Mouse (Mus musculus): ENCODE measurements around the gene Pla2g4d. TPM values are rescaled to one million over a fixed set of nuclear protein-coding genes. Genes with fewer than 3 reads are reported as not detected.

Gene Pla2g4d
- polyA plus RNA-seq, 1 experiment from 2014 or later, result not detected

- DNase-seq, result no peak
- no peak for ATAC-seq
- H3K4me3 ChIP-seq (ENCODE audit: low read depth, low read length), result no peak overlapping the region
- no peak overlapping the region for H3K4me2 ChIP-seq (ENCODE audit: low read depth, low read length)
- H3K36me3 ChIP-seq (replicated peaks; ENCODE audit: insufficient read depth, low read length), result no peaks in the 10 kb centered on the region
- no peak overlapping the region for H3K9ac ChIP-seq (replicated peaks)
- no peaks in the 10 kb centered on the region for H3K9me3 ChIP-seq (ENCODE audit: low read length)
- no peak overlapping the region for H3K27ac ChIP-seq (ENCODE audit: low read depth)
- no peaks in the 10 kb centered on the region for H3K27me3 ChIP-seq (ENCODE audit: insufficient read depth, low read length)
- WGBS (ENCODE audit: insufficient replicate concordance), result 42% methylated on average over 4 of the region's 4 CpGs
- H3K4me1 ChIP-seq (ENCODE audit: insufficient read depth), result no peaks in the 10 kb centered on the region
- TF ChIP-seq EP300 (IDR thresholded peaks at IDR 0.05; ENCODE audit: low read depth), result no peak
- no peak for TF ChIP-seq CTCF (IDR thresholded peaks at IDR 0.05; ENCODE audit: low read depth)
Observed at GRCm38 (mm10) chr2:120285639-120286038, 3.4 kb downstream of the Pla2g4d start.

- TF ChIP-seq EP300 (IDR thresholded peaks at IDR 0.05; ENCODE audit: low read depth) (peak; percentile 61), CTCF (IDR thresholded peaks at IDR 0.05; ENCODE audit: low read depth) (peak; percentile 22; the same call in 1 of the 2 replicates)
- Histone ChIP-seq H3K4me2 (ENCODE audit: low read depth, low read length) (no peak overlapping the region), H3K4me3 (ENCODE audit: low read depth, low read length) (no peak overlapping the region), H3K27ac (ENCODE audit: low read depth) (no peak overlapping the region), H3K36me3 (replicated peaks; ENCODE audit: insufficient read depth, low read length) (no peaks in the 10 kb centered on the region), H3K9ac (replicated peaks) (no peak overlapping the region), H3K4me1 (ENCODE audit: insufficient read depth) (no peaks in the 10 kb centered on the region), H3K27me3 (ENCODE audit: insufficient read depth, low read length) (no peaks in the 10 kb centered on the region), H3K9me3 (ENCODE audit: low read length) (no peaks in the 10 kb centered on the region)
- ATAC-seq, result peak; percentile 93
- DNase-seq, result peak; percentile 51
Observed at GRCm38 (mm10) chr2:120284705-120285104, 4.3 kb downstream of the Pla2g4d start.

GRCm38 (mm10) chr2:120284094-120284493 is 4.9 kb downstream of the Pla2g4d start:
- TF ChIP-seq EP300 (IDR thresholded peaks at IDR 0.05; ENCODE audit: low read depth) (no peak), CTCF (IDR thresholded peaks at IDR 0.05; ENCODE audit: low read depth) (no peak)
- Histone ChIP-seq H3K9ac (replicated peaks) (no peak overlapping the region), H3K27me3 (ENCODE audit: insufficient read depth, low read length) (no peaks in the 10 kb centered on the region), H3K9me3 (ENCODE audit: low read length) (no peaks in the 10 kb centered on the region), H3K27ac (ENCODE audit: low read depth) (no peak overlapping the region), H3K4me1 (ENCODE audit: insufficient read depth) (no peaks in the 10 kb centered on the region), H3K4me2 (ENCODE audit: low read depth, low read length) (no peak overlapping the region), H3K4me3 (ENCODE audit: low read depth, low read length) (no peak overlapping the region), H3K36me3 (replicated peaks; ENCODE audit: insufficient read depth, low read length) (no peaks in the 10 kb centered on the region)
- no peak for DNase-seq
- WGBS (ENCODE audit: insufficient replicate concordance), result 79% methylated on average over 5 of the region's 5 CpGs
- ATAC-seq, result no peak

- ATAC-seq (peak; percentile 22; the same call in 1 of the 2 replicates), DNase-seq (no peak)
- Histone ChIP-seq H3K36me3 (replicated peaks; ENCODE audit: insufficient read depth, low read length) (no peaks in the 10 kb centered on the region), H3K4me2 (ENCODE audit: low read depth, low read length) (no peak overlapping the region), H3K9ac (replicated peaks) (no peak overlapping the region), H3K27ac (ENCODE audit: low read depth) (no peak overlapping the region), H3K4me3 (ENCODE audit: low read depth, low read length) (no peak overlapping the region), H3K4me1 (ENCODE audit: insufficient read depth) (no peaks in the 10 kb centered on the region), H3K9me3 (ENCODE audit: low read length) (no peaks in the 10 kb centered on the region), H3K27me3 (ENCODE audit: insufficient read depth, low read length) (no peaks in the 10 kb centered on the region)
- WGBS (ENCODE audit: insufficient replicate concordance), result 37% methylated on average over 6 of the region's 6 CpGs
- TF ChIP-seq EP300 (IDR thresholded peaks at IDR 0.05; ENCODE audit: low read depth) (no peak), CTCF (IDR thresholded peaks at IDR 0.05; ENCODE audit: low read depth) (no peak)
Observed at GRCm38 (mm10) chr2:120283550-120283949, 5.4 kb downstream of the Pla2g4d start.

GRCm38 (mm10) chr2:120281221-120281620 is 7.8 kb downstream of the Pla2g4d start:
- Histone ChIP-seq H3K4me1 (ENCODE audit: insufficient read depth) (no peaks in the 10 kb centered on the region), H3K27me3 (ENCODE audit: insufficient read depth, low read length) (no peaks in the 10 kb centered on the region), H3K27ac (ENCODE audit: low read depth) (no peak overlapping the region), H3K36me3 (replicated peaks; ENCODE audit: insufficient read depth, low read length) (no peaks in the 10 kb centered on the region), H3K9ac (replicated peaks) (no peak overlapping the region), H3K9me3 (ENCODE audit: low read length) (no peaks in the 10 kb centered on the region), H3K4me2 (ENCODE audit: low read depth, low read length) (no peak overlapping the region), H3K4me3 (ENCODE audit: low read depth, low read length) (no peak overlapping the region)
- ATAC-seq, result no peak
- WGBS (ENCODE audit: insufficient replicate concordance), result 51% methylated on average over 3 of the region's 3 CpGs
- TF ChIP-seq EP300 (IDR thresholded peaks at IDR 0.05; ENCODE audit: low read depth), result no peak
- peak; percentile 41 for TF ChIP-seq CTCF (IDR thresholded peaks at IDR 0.05; ENCODE audit: low read depth)
- no peak for DNase-seq

- Histone ChIP-seq H3K9ac (replicated peaks) (no peak overlapping the region), H3K4me3 (ENCODE audit: low read depth, low read length) (no peak overlapping the region), H3K4me1 (ENCODE audit: insufficient read depth) (no peaks in the 10 kb centered on the region), H3K4me2 (ENCODE audit: low read depth, low read length) (no peak overlapping the region), H3K27me3 (ENCODE audit: insufficient read depth, low read length) (no peaks in the 10 kb centered on the region), H3K36me3 (replicated peaks; ENCODE audit: insufficient read depth, low read length) (no peaks in the 10 kb centered on the region), H3K9me3 (ENCODE audit: low read length) (no peaks in the 10 kb centered on the region), H3K27ac (ENCODE audit: low read depth) (no peak overlapping the region)
- 0 out of 2 replicates have a peak, but pooled peaks have one; percentile 6 for ATAC-seq
- TF ChIP-seq CTCF (IDR thresholded peaks at IDR 0.05; ENCODE audit: low read depth), result peak; percentile 88
- TF ChIP-seq EP300 (IDR thresholded peaks at IDR 0.05; ENCODE audit: low read depth), result no peak
- 11% methylated on average over 8 of the region's 8 CpGs for WGBS (ENCODE audit: insufficient replicate concordance)
- DNase-seq, result peak; percentile 67
Observed at GRCm38 (mm10) chr2:120279961-120280360, 9.0 kb downstream of the Pla2g4d start.

GRCm38 (mm10) chr2:120276951-120277350 is 12.0 kb downstream of the Pla2g4d start:
- H3K9me3 ChIP-seq (ENCODE audit: low read length), result no peaks in the 10 kb centered on the region
- H3K4me3 ChIP-seq (ENCODE audit: low read depth, low read length), result no peak overlapping the region
- ATAC-seq, result no peak
- no peak overlapping the region for H3K27ac ChIP-seq (ENCODE audit: low read depth)
- H3K4me1 ChIP-seq (ENCODE audit: insufficient read depth), result no peaks in the 10 kb centered on the region
- DNase-seq, result no peak
- no peak for TF ChIP-seq CTCF (IDR thresholded peaks at IDR 0.05; ENCODE audit: low read depth)
- no peak overlapping the region for H3K9ac ChIP-seq (replicated peaks)
- H3K4me2 ChIP-seq (ENCODE audit: low read depth, low read length), result no peak overlapping the region
- WGBS (ENCODE audit: insufficient replicate concordance), result 66% methylated on average over 4 of the region's 4 CpGs
- no peaks in the 10 kb centered on the region for H3K27me3 ChIP-seq (ENCODE audit: insufficient read depth, low read length)
- no peaks in the 10 kb centered on the region for H3K36me3 ChIP-seq (replicated peaks; ENCODE audit: insufficient read depth, low read length)

Data from liver, postnatal 0 days (tissue).